Mouse (Mus musculus): ENCODE results near the gene Ntn3.

GRCm38 (mm10) chr17:24205284-24205888 is 3.9 kb downstream of the Ntn3 start, which contains the start of gene Tbc1d24:
- TF ChIP-seq POLR2A (IDR thresholded peaks at IDR 0.05; ENCODE audit: insufficient read depth, low read depth, low read length) (peak; percentile 61), CTCF (IDR thresholded peaks at IDR 0.05) (no peak), EP300 (IDR thresholded peaks at IDR 0.05; ENCODE audit: insufficient read depth, low read depth, low read length) (no peak)
